Mouse (Mus musculus): ENCODE data around the gene Osgin1. TPM values are rescaled to one million over a fixed set of nuclear protein-coding genes. Genes with fewer than 3 reads are reported as not detected.

Osgin1 gene
- polyA plus RNA-seq, 1 experiment from 2014 or later = 13.3 TPM

DNA sequence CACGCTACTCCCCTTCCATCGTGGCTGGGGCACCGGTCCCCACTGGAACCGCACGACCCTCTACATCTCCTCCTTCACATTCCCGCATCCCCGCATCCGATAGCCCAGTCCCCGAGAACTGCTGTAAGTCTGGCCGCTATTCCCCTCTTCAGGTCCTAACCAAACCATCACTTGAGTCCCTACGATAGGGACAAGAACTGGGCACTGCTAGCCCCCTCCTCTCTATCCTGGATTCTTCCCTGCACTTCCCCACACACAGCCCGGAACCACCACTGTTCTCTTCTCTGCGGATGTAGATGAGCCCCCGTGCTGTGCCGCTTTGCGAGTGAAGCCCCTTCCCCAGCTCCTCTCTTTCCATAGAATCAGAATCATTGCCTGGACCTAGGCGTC lies 13.9 kb downstream of the Osgin1 start:
- peaks cover 76% of the 10 kb centered on the region for H3K27me3 ChIP-seq (replicated peaks)
- ATAC-seq = no peak
- WGBS (ENCODE audit: insufficient replicate concordance) = 6% methylated on average over 17 of the region's 17 CpGs
- H3K4me3 ChIP-seq = no peak overlapping the region
- H3K9ac ChIP-seq = no peak overlapping the region
- H3K27ac ChIP-seq = no peak overlapping the region
- H3K4me2 ChIP-seq = no peak overlapping the region
- peaks cover 3% of the 10 kb centered on the region; the same call in 1 of the 2 replicates for H3K4me1 ChIP-seq
- H3K9me3 ChIP-seq (replicated peaks) = no peaks in the 10 kb centered on the region
- H3K36me3 ChIP-seq = peaks cover 25% of the 10 kb centered on the region

GRCm38 (mm10) chr8:119449627-119450026 lies 15.7 kb downstream of the Osgin1 start:
- H3K9ac ChIP-seq = no peak overlapping the region
- ATAC-seq = no peak
- WGBS (ENCODE audit: insufficient replicate concordance) = 56% methylated on average over 12 of the region's 12 CpGs
- H3K27me3 ChIP-seq (replicated peaks) = peaks cover 81% of the 10 kb centered on the region
- no peak overlapping the region for H3K4me2 ChIP-seq
- no peak overlapping the region for H3K27ac ChIP-seq
- H3K36me3 ChIP-seq = peaks cover 14% of the 10 kb centered on the region
- H3K4me1 ChIP-seq = peaks cover 3% of the 10 kb centered on the region; the same call in 1 of the 2 replicates
- H3K9me3 ChIP-seq (replicated peaks) = no peaks in the 10 kb centered on the region
- no peak overlapping the region for H3K4me3 ChIP-seq

- 77% methylated on average over 4 of the region's 4 CpGs for WGBS (ENCODE audit: insufficient replicate concordance)
- H3K4me1 ChIP-seq = peaks cover 3% of the 10 kb centered on the region; the same call in 1 of the 2 replicates
- H3K36me3 ChIP-seq = no peaks in the 10 kb centered on the region
- H3K4me2 ChIP-seq = no peak overlapping the region
- no peaks in the 10 kb centered on the region for H3K9me3 ChIP-seq (replicated peaks)
- no peak overlapping the region for H3K4me3 ChIP-seq
- peaks cover 66% of the 10 kb centered on the region for H3K27me3 ChIP-seq (replicated peaks)
- no peak overlapping the region for H3K27ac ChIP-seq
- no peak for ATAC-seq
- H3K9ac ChIP-seq = no peak overlapping the region
These were observed 17.2 kb downstream of the Osgin1 start for GRCm38 (mm10) chr8:119451131-119451530.

DNA sequence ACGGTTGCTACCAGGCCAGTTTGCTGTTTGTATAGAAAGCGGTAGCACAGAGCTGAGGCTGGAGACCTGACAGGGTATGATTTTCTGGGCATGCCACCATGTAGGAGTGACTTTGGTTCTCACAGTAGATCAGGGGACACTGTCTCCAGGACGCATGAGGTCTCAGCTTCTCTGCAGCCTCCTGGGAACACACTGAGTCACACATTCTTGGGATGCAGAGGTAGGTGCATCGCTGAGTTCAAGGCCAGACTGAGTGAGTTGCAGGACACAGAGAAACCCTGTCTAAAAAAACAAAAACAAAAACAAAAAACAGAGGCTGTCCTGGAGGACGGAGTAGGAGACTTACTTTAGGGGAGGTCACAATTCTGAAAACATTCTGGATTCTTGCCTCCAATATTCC lies 19.0 kb downstream of the Osgin1 start:
- Histone ChIP-seq H3K4me2 (no peak overlapping the region), H3K9me3 (replicated peaks) (no peaks in the 10 kb centered on the region), H3K9ac (no peak overlapping the region), H3K4me3 (no peak overlapping the region), H3K27ac (no peak overlapping the region), H3K4me1 (no peaks in the 10 kb centered on the region), H3K27me3 (replicated peaks) (peaks cover 48% of the 10 kb centered on the region), H3K36me3 (no peaks in the 10 kb centered on the region)
- WGBS (ENCODE audit: insufficient replicate concordance) = 69% methylated on average over 5 of the region's 5 CpGs
- ATAC-seq = no peak

DNA sequence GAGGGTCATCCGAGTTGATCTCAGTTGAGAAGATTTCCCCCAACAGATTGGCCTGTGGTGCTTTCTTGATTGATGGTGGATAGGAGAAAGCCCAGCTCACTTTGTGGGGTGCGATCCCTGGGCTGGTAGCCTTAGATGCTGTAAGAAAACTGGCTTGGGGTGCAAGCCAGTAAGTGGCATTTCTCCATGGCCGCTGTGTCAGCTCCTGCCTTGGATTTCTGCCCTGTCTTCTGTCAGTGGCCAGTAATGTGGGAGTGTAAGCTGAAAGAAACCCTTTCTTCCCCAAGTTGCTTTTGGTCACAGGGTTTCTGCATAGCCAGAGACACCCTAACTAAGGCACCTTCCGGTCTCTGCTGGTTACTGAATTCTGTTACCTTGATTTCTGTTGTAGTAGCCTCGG lies 22.1 kb downstream of the Osgin1 start:
- no peaks in the 10 kb centered on the region for H3K36me3 ChIP-seq
- H3K4me3 ChIP-seq = no peak overlapping the region
- ATAC-seq = no peak
- H3K27me3 ChIP-seq (replicated peaks) = peaks cover 30% of the 10 kb centered on the region
- no peak overlapping the region for H3K9ac ChIP-seq
- 72% methylated on average over 5 of the region's 5 CpGs for WGBS (ENCODE audit: insufficient replicate concordance)
- H3K27ac ChIP-seq = no peak overlapping the region
- no peaks in the 10 kb centered on the region for H3K9me3 ChIP-seq (replicated peaks)
- no peak overlapping the region for H3K4me2 ChIP-seq
- H3K4me1 ChIP-seq = no peaks in the 10 kb centered on the region

DNA sequence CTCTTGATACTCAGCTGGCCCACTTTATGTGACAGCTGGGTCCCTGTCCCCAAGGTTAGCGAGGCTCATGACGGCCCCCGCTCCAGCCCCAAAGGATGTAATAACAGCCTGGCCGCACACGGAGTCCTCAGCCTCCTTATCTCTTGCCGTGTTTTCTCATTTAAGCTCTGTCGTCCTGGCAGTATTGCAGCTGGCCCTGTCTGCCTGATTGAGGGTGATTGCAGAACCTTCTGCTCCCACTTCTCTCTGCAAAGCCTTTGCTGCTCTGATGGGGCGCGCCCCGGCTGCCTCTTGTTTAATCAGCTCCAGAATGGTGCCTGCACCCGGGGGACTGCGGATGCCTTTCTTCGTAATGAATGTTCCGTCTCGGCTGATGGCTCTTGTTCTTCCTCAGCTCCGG lies 25.8 kb downstream of the Osgin1 start:
- ATAC-seq = no peak
- Histone ChIP-seq H3K27ac (no peak overlapping the region), H3K9ac (no peak overlapping the region), H3K4me3 (no peak overlapping the region), H3K27me3 (replicated peaks) (peaks cover 45% of the 10 kb centered on the region), H3K9me3 (replicated peaks) (no peaks in the 10 kb centered on the region), H3K36me3 (no peaks in the 10 kb centered on the region), H3K4me1 (no peaks in the 10 kb centered on the region), H3K4me2 (no peak overlapping the region)
- WGBS (ENCODE audit: insufficient replicate concordance) = 51% methylated on average over 16 of the region's 16 CpGs

GRCm38 (mm10) chr8:119461356-119461755 lies 27.4 kb downstream of the Osgin1 start:
- Histone ChIP-seq H3K36me3 (no peaks in the 10 kb centered on the region), H3K4me2 (no peak overlapping the region), H3K9ac (no peak overlapping the region), H3K4me3 (no peak overlapping the region), H3K27me3 (replicated peaks) (peaks cover 62% of the 10 kb centered on the region), H3K9me3 (replicated peaks) (no peaks in the 10 kb centered on the region), H3K4me1 (0 out of 2 replicates have a peak, but pooled peaks cover 3% of the 10 kb centered on the region), H3K27ac (no peak overlapping the region)
- ATAC-seq = no peak
- WGBS (ENCODE audit: insufficient replicate concordance) = 64% methylated on average over 9 of the region's 9 CpGs

GRCm38 (mm10) chr8:119463709-119464108 lies 29.8 kb downstream of the Osgin1 start:
- Histone ChIP-seq H3K4me2 (no peak overlapping the region), H3K9me3 (replicated peaks) (no peaks in the 10 kb centered on the region), H3K36me3 (no peaks in the 10 kb centered on the region), H3K27me3 (replicated peaks) (peaks cover 78% of the 10 kb centered on the region), H3K9ac (no peak overlapping the region), H3K4me3 (no peak overlapping the region), H3K4me1 (0 out of 2 replicates have a peak, but pooled peaks cover 3% of the 10 kb centered on the region), H3K27ac (no peak overlapping the region)
- 46% methylated on average over 7 of the region's 7 CpGs for WGBS (ENCODE audit: insufficient replicate concordance)
- ATAC-seq = no peak

- ATAC-seq = peak; percentile 22; the same call in 1 of the 2 replicates
These were observed 32.2 kb downstream of the Osgin1 start for GRCm38 (mm10) chr8:119466105-119466504.

DNA sequence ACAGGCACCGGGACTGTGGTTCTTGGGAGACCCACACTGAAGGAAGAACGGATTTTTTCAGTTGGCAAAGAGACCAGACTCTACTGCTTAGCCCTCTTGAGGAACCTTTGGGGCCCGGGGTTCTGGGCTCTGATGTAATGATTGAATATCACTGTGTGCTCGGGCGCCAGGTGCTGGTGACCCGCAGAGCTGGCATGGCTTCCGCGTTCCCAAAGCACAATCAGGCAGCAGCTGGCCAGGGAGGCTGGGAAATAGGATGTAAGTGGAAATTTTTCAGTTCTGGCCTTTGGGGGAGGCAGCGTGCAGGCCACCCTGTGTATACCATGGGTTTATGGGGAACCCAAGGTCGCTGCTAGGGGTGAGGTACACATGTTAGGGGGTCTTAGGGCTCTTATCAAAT lies 32.9 kb downstream of the Osgin1 start:
- 61% methylated on average over 10 of the region's 10 CpGs for WGBS (ENCODE audit: insufficient replicate concordance)
- 0 out of 2 replicates have a peak, but pooled peaks cover 3% of the 10 kb centered on the region for H3K4me1 ChIP-seq
- H3K27ac ChIP-seq = no peak overlapping the region
- H3K27me3 ChIP-seq (replicated peaks) = peaks cover 64% of the 10 kb centered on the region
- no peak for ATAC-seq
- H3K4me3 ChIP-seq = no peak overlapping the region
- no peak overlapping the region for H3K9ac ChIP-seq
- H3K4me2 ChIP-seq = no peak overlapping the region
- no peaks in the 10 kb centered on the region for H3K9me3 ChIP-seq (replicated peaks)
- H3K36me3 ChIP-seq = no peaks in the 10 kb centered on the region

More at GRCm38 (mm10) chr8:119466105-119466504, 32.2 kb downstream of the Osgin1 start:
- H3K27me3 ChIP-seq (replicated peaks) = peaks cover 66% of the 10 kb centered on the region
- H3K9ac ChIP-seq = no peak overlapping the region
- no peak overlapping the region for H3K4me3 ChIP-seq
- WGBS (ENCODE audit: insufficient replicate concordance) = 5% methylated on average over 18 of the region's 18 CpGs
- H3K4me2 ChIP-seq = 0 out of 2 replicates have a peak overlapping the region, but pooled peaks have one; percentile 18
- no peak overlapping the region for H3K27ac ChIP-seq
- no peaks in the 10 kb centered on the region for H3K9me3 ChIP-seq (replicated peaks)
- H3K4me1 ChIP-seq = 0 out of 2 replicates have a peak, but pooled peaks cover 3% of the 10 kb centered on the region
- no peaks in the 10 kb centered on the region for H3K36me3 ChIP-seq

DNA sequence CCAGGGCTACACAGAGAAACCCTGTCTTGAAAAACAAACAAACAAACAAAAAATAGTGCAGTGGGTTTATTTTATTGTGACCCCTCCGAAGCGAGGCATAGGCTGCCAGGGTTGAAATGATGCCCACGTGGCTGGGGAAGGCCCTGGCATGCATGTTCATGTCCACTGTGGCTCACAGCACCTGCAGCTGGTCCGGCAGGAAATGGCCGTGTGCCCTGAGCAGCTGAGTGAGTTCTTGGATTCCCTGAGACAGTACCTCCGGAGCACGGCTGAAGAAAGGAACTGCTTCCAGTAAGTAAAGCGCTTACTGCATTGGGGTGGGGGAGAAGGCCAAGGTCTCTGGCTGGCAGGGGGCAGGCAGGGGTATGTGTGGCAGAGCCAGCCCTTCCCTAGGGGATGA lies 34.2 kb downstream of the Osgin1 start:
- H3K9me3 ChIP-seq (replicated peaks) = no peaks in the 10 kb centered on the region
- H3K36me3 ChIP-seq = no peaks in the 10 kb centered on the region
- ATAC-seq = no peak
- H3K4me3 ChIP-seq = no peak overlapping the region
- no peak overlapping the region for H3K4me2 ChIP-seq
- H3K4me1 ChIP-seq = 0 out of 2 replicates have a peak, but pooled peaks cover 3% of the 10 kb centered on the region
- H3K27me3 ChIP-seq (replicated peaks) = peaks cover 65% of the 10 kb centered on the region
- no peak overlapping the region for H3K9ac ChIP-seq
- WGBS (ENCODE audit: insufficient replicate concordance) = 72% methylated on average over 8 of the region's 8 CpGs
- no peak overlapping the region for H3K27ac ChIP-seq

DNA sequence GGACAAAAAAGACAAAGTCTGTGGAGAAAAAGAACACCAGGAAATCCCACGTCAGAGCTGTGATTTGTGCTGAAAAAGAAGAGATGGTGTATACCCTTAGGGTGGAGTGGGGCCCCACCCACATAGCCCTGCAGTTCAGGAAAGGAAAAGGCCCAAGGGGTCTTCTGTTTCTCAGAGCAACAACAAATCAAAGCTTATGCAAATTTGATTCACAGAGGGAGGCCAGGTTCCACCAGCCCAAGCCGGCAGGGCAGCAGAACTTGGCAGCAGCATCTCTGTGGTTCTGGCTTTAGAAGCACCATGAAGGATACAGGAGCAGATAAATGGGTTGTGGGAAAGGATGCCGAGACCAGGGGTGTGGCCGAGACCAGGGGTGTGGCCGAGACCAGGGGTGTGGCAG lies 44.8 kb downstream of the Osgin1 start:
- Histone ChIP-seq H3K9ac (no peak overlapping the region), H3K9me3 (replicated peaks) (no peaks in the 10 kb centered on the region), H3K4me2 (no peak overlapping the region), H3K36me3 (no peaks in the 10 kb centered on the region), H3K27ac (no peak overlapping the region), H3K27me3 (replicated peaks) (peaks cover 26% of the 10 kb centered on the region), H3K4me3 (no peak overlapping the region), H3K4me1 (no peaks in the 10 kb centered on the region)
- 18% methylated on average over 5 of the region's 5 CpGs for WGBS (ENCODE audit: insufficient replicate concordance)
- no peak for ATAC-seq

Measured in liver, embryonic 12.5 days (tissue).